Mouse (Mus musculus) v-Abl transformed pro-B cells (cell line): ENCODE results near the gene Sorcs1.

Experiments used
- in situ Hi-C, 2 experiments: fragments of 400-800 bp; cut with MboI; formaldehyde crosslinking; loops; one replicate each; pipeline ENCODE4 v1.15.1; 2025; ENCODE audit not compliant: unreplicated experiment in 2 of 2

The Sorcs1 gene

GRCm38 (mm10) chr19:50677903-50678896, at the start of gene Sorcs1:
TSS of gene Sorcs1 (minus strand) at chr19:50678646.
- in situ Hi-C loops: no loop called here

- in situ Hi-C loops: no loop called here
These were observed 4.8 kb upstream of the Sorcs1 start for GRCm38 (mm10) chr19:50683277-50683676.

- in situ Hi-C loops: no loop called here
These were observed 500 bp upstream of the Sorcs1 start for GRCm38 (mm10) chr19:50678946-50679345.

GRCm38 (mm10) chr19:50676578-50677524, 1.6 kb downstream of the Sorcs1 start:
- in situ Hi-C loops: no loop called here

GRCm38 (mm10) chr19:50674921-50675320, 3.5 kb downstream of the Sorcs1 start:
- in situ Hi-C loops: no loop called here

- in situ Hi-C loops: no loop called here
These were observed 10.9 kb downstream of the Sorcs1 start for GRCm38 (mm10) chr19:50667516-50667915.

GRCm38 (mm10) chr19:50664311-50664710, 14.1 kb downstream of the Sorcs1 start:
- in situ Hi-C loops: no loop called here

GRCm38 (mm10) chr19:50659144-50659543, 19.3 kb downstream of the Sorcs1 start:
- in situ Hi-C loops: no loop called here

GRCm38 (mm10) chr19:50652750-50653149, 25.7 kb downstream of the Sorcs1 start:
- in situ Hi-C loops: no loop called here

GRCm38 (mm10) chr19:50643836-50644235, 34.6 kb downstream of the Sorcs1 start:
- in situ Hi-C loops: no loop called here

- in situ Hi-C loops: no loop called here
These were observed 36.3 kb downstream of the Sorcs1 start for GRCm38 (mm10) chr19:50642121-50642520.

GRCm38 (mm10) chr19:50640251-50641032, 38.0 kb downstream of the Sorcs1 start:
- in situ Hi-C loops: no loop called here

- in situ Hi-C loops: no loop called here
These were observed 40.3 kb downstream of the Sorcs1 start for GRCm38 (mm10) chr19:50638176-50638575.

- in situ Hi-C loops: no loop called here
These were observed 64.4 kb downstream of the Sorcs1 start for GRCm38 (mm10) chr19:50614013-50614412.

GRCm38 (mm10) chr19:50611619-50612018, 66.8 kb downstream of the Sorcs1 start:
- in situ Hi-C loops: no loop called here

- in situ Hi-C loops: no loop called here
These were observed 74.6 kb downstream of the Sorcs1 start for GRCm38 (mm10) chr19:50603882-50604281.

GRCm38 (mm10) chr19:50603380-50603779, 75.1 kb downstream of the Sorcs1 start:
- in situ Hi-C loops: no loop called here

GRCm38 (mm10) chr19:50597300-50597699, 81.1 kb downstream of the Sorcs1 start:
- in situ Hi-C loops: no loop called here

- in situ Hi-C loops: no loop called here
These were observed 92.3 kb downstream of the Sorcs1 start for GRCm38 (mm10) chr19:50586182-50586581.

- in situ Hi-C loops: no loop called here
These were observed 95.5 kb downstream of the Sorcs1 start for GRCm38 (mm10) chr19:50582952-50583351.
